Mouse (Mus musculus) neural tube, embryonic 15.5 days (tissue): ENCODE measurements at regions not wholly inside any gene's neighbourhood (a gene's known extent, or its start where the extent isn't known, plus 50 kb on each side); places are given as distances from the start of the nearest gene placed in this dataset.
A peak's percentile ranks its signal among the peaks of the same experiment; 100 is the strongest.

ENCODE experiments used
- ATAC-seq: fragments of 200-750 bp; cut with Nextera tagmentation; 2 replicates; pipeline ENCODE4 v1.8.0; 2017; ENCODE audit warnings: mild to moderate bottlenecking, moderate TSS enrichment, moderate library complexity; ENCODE audit not compliant: low FRiP score
- H3K27ac ChIP-seq: fragments of 300-500 bp; sonication (generic); replicated peaks from 2 replicates; pipeline ENCODE4 v1.5.1; 2015; ENCODE audit warnings: mild to moderate bottlenecking, inconsistent platforms
- H3K27me3 ChIP-seq: fragments of 300-500 bp; sonication (generic); replicated peaks from 2 replicates; pipeline ENCODE4 v1.6.1; 2015; ENCODE audit warnings: inconsistent platforms
- H3K36me3 ChIP-seq: fragments of 300-500 bp; sonication (generic); 2 replicates; pipeline ENCODE4 v1.6.1; 2015; ENCODE audit warnings: inconsistent platforms
- H3K4me1 ChIP-seq: fragments of 300-500 bp; sonication (generic); 2 replicates; pipeline ENCODE4 v1.6.1; 2015; ENCODE audit warnings: inconsistent platforms
- H3K4me2 ChIP-seq: fragments of 300-500 bp; sonication (generic); 2 replicates; pipeline ENCODE4 v1.6.1; 2015; ENCODE audit warnings: inconsistent platforms, mild to moderate bottlenecking, moderate library complexity
- H3K4me3 ChIP-seq: fragments of 300-500 bp; sonication (generic); replicated peaks from 2 replicates; pipeline ENCODE4 v1.5.1; 2015; ENCODE audit warnings: mild to moderate bottlenecking, inconsistent platforms
- H3K9ac ChIP-seq: fragments of 300-500 bp; sonication (generic); replicated peaks from 2 replicates; pipeline ENCODE4 v1.6.1; 2015; ENCODE audit warnings: mild to moderate bottlenecking, inconsistent platforms
- H3K9me3 ChIP-seq: fragments of 300-500 bp; sonication (generic); replicated peaks from 2 replicates; pipeline ENCODE4 v1.6.1; 2016; ENCODE audit warnings: inconsistent platforms
- WGBS: fragments of 180-500 bp; shearing (Covaris S2); methylation state at CpG from one replicate; pipeline ENCODE4 v1.1.7; 2015; ENCODE audit warnings: mixed read lengths; 5-methylcytosine and 5-hydroxymethylcytosine counted together

GRCm38 (mm10) chr6:84269478-84269877 is 261.1 kb downstream of the Dysf start:
- H3K27me3 ChIP-seq = no peaks in the 10 kb centered on the region
- no peak overlapping the region for H3K4me2 ChIP-seq
- no peak overlapping the region for H3K27ac ChIP-seq
- H3K4me1 ChIP-seq = peaks cover 36% of the 10 kb centered on the region
- H3K9ac ChIP-seq = no peak overlapping the region
- 94% methylated on average over 4 of the region's 4 CpGs for WGBS
- ATAC-seq = no peak
- H3K9me3 ChIP-seq = no peaks in the 10 kb centered on the region
- H3K4me3 ChIP-seq = no peak overlapping the region
- no peaks in the 10 kb centered on the region for H3K36me3 ChIP-seq

- Histone ChIP-seq H3K4me3 (no peak overlapping the region), H3K36me3 (no peaks in the 10 kb centered on the region), H3K9ac (no peak overlapping the region), H3K4me1 (peaks cover 36% of the 10 kb centered on the region), H3K27me3 (no peaks in the 10 kb centered on the region), H3K9me3 (no peaks in the 10 kb centered on the region), H3K4me2 (no peak overlapping the region), H3K27ac (no peak overlapping the region)
- 81% methylated on average over 3 of the region's 3 CpGs for WGBS
- ATAC-seq = no peak
Measured at GRCm38 (mm10) chr6:84269023-84269422, 260.6 kb downstream of the Dysf start.

- no peak for ATAC-seq
- Histone ChIP-seq H3K36me3 (no peaks in the 10 kb centered on the region), H3K4me3 (no peak overlapping the region), H3K27me3 (no peaks in the 10 kb centered on the region), H3K9ac (no peak overlapping the region), H3K27ac (no peak overlapping the region), H3K4me2 (no peak overlapping the region), H3K9me3 (no peaks in the 10 kb centered on the region), H3K4me1 (peaks cover 32% of the 10 kb centered on the region)
- 90% methylated on average over 4 of the region's 4 CpGs for WGBS
Measured at GRCm38 (mm10) chr6:84268111-84268510, 259.7 kb downstream of the Dysf start.

GRCm38 (mm10) chr6:84267526-84267925 is 259.1 kb downstream of the Dysf start:
- Histone ChIP-seq H3K9me3 (no peaks in the 10 kb centered on the region), H3K27me3 (no peaks in the 10 kb centered on the region), H3K4me2 (no peak overlapping the region), H3K36me3 (no peaks in the 10 kb centered on the region), H3K4me1 (peaks cover 26% of the 10 kb centered on the region), H3K27ac (no peak overlapping the region), H3K9ac (no peak overlapping the region), H3K4me3 (no peak overlapping the region)
- 71% methylated on average over 6 of the region's 6 CpGs for WGBS
- ATAC-seq = no peak

GRCm38 (mm10) chr6:84266736-84267135 is 258.3 kb downstream of the Dysf start:
- Histone ChIP-seq H3K27me3 (no peaks in the 10 kb centered on the region), H3K9me3 (no peaks in the 10 kb centered on the region), H3K36me3 (no peaks in the 10 kb centered on the region), H3K9ac (no peak overlapping the region), H3K27ac (no peak overlapping the region; the same call in 1 of the 2 replicates), H3K4me2 (no peak overlapping the region), H3K4me1 (peaks cover 18% of the 10 kb centered on the region), H3K4me3 (no peak overlapping the region)
- 17% methylated on average over 13 of the region's 13 CpGs for WGBS
- ATAC-seq = peak; percentile 68; the same call in 1 of the 2 replicates

GRCm38 (mm10) chr6:84264681-84265080 is 256.3 kb downstream of the Dysf start:
- Histone ChIP-seq H3K36me3 (no peaks in the 10 kb centered on the region), H3K9me3 (no peaks in the 10 kb centered on the region), H3K4me1 (peaks cover 8% of the 10 kb centered on the region), H3K4me3 (no peak overlapping the region), H3K4me2 (no peak overlapping the region), H3K9ac (no peak overlapping the region), H3K27ac (no peak overlapping the region), H3K27me3 (no peaks in the 10 kb centered on the region)
- WGBS = 85% methylated on average over 4 of the region's 4 CpGs
- no peak for ATAC-seq

- H3K4me1 ChIP-seq = peaks cover 8% of the 10 kb centered on the region
- H3K27me3 ChIP-seq = 0 out of 2 replicates have a peak, but pooled peaks cover 2% of the 10 kb centered on the region
- no peak overlapping the region for H3K27ac ChIP-seq
- no peaks in the 10 kb centered on the region for H3K36me3 ChIP-seq
- 70% methylated on average over 2 of the region's 2 CpGs for WGBS
- no peak overlapping the region for H3K4me3 ChIP-seq
- H3K4me2 ChIP-seq = no peak overlapping the region
- no peak for ATAC-seq
- H3K9me3 ChIP-seq = no peaks in the 10 kb centered on the region
- no peak overlapping the region for H3K9ac ChIP-seq
Measured at GRCm38 (mm10) chr6:84263686-84264085, 255.3 kb downstream of the Dysf start.

GRCm38 (mm10) chr6:84262766-84263165 is 254.4 kb downstream of the Dysf start:
- Histone ChIP-seq H3K4me3 (no peak overlapping the region), H3K9me3 (no peaks in the 10 kb centered on the region), H3K9ac (no peak overlapping the region), H3K27me3 (0 out of 2 replicates have a peak, but pooled peaks cover 2% of the 10 kb centered on the region), H3K27ac (no peak overlapping the region), H3K36me3 (no peaks in the 10 kb centered on the region), H3K4me1 (peaks cover 8% of the 10 kb centered on the region), H3K4me2 (no peak overlapping the region)
- no peak for ATAC-seq
- 42% methylated on average over 6 of the region's 6 CpGs for WGBS

GRCm38 (mm10) chr6:84261483-84261882 is 253.1 kb downstream of the Dysf start:
- 93% methylated on average over 3 of the region's 3 CpGs for WGBS

More at GRCm38 (mm10) chr6:84261483-84261882, 253.1 kb downstream of the Dysf start:
- Histone ChIP-seq H3K4me1 (peaks cover 1% of the 10 kb centered on the region), H3K9me3 (no peaks in the 10 kb centered on the region), H3K27me3 (0 out of 2 replicates have a peak, but pooled peaks cover 2% of the 10 kb centered on the region), H3K4me3 (no peak overlapping the region), H3K9ac (no peak overlapping the region), H3K4me2 (no peak overlapping the region), H3K27ac (no peak overlapping the region), H3K36me3 (no peaks in the 10 kb centered on the region)
- ATAC-seq = no peak
